Mouse (Mus musculus): ENCODE measurements at regions not wholly inside any gene's neighbourhood (a gene's known extent, or its start where the extent isn't known, plus 50 kb on each side); places are given as distances from the start of the nearest gene placed in this dataset.

DNA sequence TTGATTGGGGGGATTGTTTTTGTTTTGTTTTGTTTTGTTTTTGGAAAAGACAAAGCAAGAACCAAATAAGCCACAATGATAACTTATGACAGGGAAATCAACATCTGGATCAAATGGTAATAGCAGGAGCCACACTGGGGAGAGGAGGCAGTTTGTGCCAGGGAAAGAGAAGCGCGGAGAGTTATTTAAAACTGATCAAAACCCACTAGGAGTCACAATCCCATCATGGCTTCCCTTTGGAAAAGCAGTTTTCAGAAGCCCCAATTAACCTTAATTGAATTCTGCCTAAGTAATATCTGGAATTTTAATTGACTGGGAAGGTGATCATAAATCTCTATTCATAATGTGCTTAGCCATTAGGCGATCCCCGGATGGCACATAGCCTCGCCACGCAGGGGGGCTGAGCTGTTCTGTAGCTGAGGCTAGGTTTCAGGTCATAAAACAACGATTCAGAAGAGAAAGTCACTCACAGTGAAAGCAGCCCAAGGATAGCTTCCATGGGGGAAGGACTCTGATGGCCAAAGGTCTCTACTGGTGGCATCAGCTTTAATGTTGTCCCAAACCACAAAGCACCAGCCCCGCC lies 86.4 kb upstream of the Noct start:
- no peak for DNase-seq (ENCODE audit: low spot score)

DNA sequence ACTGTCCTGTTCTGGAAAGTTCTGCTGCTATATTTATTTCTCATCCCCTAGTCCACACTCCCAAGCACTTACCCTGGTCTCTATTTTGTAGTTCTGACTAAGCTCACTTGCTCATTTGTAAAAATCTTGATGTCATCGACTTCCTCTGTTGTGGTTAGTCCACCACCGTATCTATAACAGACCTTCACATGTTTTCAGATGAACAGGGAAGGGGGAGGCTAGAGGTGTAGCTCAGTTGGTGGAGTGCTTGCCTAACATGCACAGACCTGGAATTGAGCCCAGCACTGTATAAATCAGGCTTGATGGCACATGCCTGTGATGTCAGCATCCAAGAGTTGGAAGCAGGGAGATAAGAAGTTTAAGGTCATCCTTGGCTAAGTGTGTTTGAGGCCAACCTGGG lies 78.3 kb upstream of the Noct start:
- no peak for DNase-seq (ENCODE audit: low spot score)

DNA sequence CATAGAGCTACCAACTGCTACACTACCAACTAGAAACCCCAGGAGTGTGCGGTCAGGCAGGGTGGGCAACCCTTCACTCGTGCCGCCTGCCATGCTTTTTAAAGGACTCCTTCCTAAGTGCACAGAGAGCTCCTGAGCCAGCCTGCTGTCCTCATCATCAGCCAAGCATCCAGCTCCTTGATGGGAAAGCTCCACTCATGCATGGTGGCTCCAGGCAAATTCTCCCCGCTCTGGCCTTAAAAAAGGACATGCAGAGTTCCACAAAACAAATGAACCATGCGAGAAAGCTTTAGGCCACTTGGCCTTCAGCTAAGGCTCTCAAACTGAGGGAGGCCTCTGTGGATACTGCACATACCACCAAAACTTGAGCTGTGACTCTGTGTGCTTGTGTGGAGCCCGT lies 74.2 kb upstream of the Noct start:
- DNase-seq (ENCODE audit: low spot score), result no peak

DNA sequence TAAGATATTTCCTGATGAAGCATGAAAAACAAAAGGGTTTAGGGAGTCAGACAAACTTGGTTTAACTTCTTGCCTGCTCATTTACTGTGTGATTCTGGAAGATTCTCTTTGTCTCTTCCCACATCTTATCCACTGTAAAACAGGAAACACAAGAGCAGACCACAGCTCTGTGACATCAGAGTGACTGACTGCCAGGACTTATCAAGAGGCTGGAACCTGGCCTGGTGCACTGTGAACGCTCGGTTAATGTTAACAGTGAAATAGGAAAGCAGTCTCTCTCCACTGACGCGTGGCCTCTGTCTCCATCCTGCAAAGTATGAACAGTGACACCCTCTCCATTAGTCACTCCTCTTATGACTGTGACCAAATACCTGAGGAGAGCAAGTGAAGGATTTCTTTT lies 73.1 kb upstream of the Noct start:
- DNase-seq (ENCODE audit: low spot score), result no peak

DNA sequence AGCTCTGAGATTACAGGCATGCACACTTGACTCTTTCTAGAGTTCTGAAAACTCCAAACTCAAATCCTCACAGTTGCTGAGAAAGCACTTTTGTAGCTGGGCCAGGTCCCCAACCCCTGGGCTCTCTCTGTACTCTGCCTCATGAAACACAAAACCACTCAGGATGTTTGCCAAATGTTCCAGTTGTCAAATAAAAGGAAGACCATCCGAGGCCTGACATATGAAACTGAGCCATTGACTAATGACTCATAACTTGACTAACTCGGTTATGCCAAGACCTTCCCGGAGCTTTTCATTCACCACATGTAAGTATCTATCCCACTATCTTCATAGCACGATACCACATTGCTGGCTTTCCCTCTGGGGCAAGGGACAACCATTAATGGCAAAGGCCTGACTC lies 68.6 kb upstream of the Noct start:
- DNase-seq (ENCODE audit: low spot score), result no peak

DNA sequence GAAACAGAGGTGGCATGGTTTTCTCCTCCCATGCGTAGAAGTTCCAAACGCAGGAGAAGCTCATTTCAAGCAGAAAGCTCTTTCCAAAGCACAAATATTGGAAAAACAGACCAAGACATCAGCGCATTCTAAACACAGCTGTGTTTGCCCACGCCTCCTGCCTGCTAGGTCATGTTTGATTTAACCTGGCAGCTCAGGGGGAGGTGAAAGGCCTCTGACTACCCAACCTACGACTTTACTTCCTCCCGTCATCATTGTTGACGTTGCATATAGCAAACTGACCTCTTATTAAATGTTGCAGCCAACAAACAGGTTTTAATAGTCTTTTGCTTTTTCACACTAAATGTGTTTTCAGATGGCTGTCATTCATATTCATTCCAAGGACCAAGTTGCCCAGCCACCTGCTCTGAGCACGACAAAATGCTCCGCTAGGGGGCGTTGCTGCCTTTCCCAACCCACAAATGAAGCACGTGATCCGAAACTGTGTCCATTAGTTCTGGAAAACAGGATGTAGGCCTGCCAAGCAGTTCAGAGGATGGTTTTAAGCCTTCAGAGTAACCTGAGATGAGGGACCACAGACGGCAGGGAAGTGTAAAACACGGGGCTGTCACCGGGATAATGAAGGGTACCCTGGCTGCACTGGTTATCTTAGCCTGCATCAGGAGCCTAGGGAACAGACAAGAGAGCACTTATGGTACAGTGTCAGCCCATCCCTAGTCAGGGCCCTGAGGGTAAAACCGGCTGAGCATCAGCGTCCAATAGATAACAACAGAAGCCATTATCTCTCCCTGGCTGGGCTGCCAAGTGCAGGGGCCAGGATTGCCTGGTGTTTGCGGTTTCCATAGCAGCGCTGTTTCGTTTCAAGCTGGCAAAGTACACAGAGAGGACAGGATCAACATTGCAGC lies 67.6 kb upstream of the Noct start:
- DNase-seq (ENCODE audit: low spot score), result peak; percentile 65

DNA sequence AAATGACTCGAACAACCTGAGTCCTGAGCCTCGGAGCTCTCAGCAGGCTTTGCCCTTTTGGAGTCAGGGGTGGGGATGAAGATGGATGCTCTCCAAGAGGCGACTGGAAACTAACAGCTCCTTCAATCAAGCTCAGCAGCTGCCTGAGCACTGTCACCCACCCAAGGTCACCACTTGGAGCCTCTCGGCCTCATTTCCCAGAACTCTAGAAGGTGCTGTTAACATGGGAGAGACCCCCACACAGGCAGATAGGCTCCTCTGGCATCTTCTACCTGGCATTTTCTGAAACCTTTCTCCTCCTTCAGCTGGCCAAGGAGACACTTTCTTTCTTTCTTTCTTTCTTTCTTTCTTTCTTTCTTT lies 67.0 kb upstream of the Noct start:
- DNase-seq (ENCODE audit: low spot score), result no peak

DNA sequence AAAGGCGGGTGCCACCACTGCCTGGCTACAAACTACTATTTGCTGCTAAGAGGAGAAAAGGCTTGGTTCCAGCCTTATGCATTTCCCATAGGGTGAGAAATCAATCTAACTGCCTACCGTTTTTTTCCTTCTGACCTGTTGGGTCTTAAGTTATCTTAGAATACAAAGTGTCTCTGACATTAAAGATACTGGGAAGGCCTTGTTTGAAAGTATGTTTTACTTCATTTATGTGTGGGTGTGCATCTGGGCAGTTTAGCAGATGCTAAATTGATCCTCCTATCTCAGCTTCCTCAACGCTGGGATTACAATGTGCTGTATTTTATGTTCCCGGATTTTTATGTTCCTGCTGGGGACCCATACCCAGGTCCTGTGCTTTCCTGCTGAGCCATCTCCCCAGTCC lies 65.8 kb upstream of the Noct start:
- no peak for DNase-seq (ENCODE audit: low spot score)

DNA sequence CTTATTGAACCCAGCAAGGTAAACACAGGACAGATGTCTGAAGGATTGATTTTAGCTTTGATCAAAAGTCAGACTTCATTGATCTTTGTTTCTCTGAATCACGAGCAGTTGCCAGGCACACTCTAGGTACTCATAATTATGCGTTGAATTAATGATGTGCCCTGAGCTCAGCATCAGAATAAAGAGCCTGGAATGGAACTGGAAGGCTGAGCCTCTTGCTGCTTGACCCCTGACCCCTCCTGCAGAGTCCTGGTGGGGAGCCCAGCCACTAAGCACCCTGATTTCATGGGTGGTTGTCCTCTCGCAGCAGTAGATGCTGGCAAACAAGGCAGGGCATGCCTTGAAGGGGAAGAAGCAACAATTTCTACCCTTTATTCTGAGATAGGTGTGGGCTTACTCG lies 64.9 kb upstream of the Noct start:
- DNase-seq (ENCODE audit: low spot score), result no peak

DNA sequence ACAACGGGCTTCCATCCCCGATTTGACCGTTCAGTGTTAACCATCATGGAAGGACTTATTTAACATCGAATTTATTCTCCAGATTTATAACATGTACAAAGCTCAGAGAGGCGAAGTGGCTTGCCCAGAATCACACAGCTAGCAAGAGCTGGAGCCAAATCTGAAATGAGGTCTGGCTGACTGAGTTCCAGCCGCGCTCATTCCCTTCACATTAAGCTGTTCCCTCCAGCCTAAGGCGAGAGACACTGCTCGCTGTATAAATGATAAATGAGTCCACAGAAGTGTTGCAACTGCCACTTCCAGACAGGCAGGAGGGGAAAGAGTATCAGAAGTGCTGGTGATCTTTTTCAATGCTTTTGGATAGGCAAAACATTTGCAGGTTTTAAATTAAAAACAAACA lies 64.4 kb upstream of the Noct start:
- DNase-seq (ENCODE audit: low spot score), result no peak

DNA sequence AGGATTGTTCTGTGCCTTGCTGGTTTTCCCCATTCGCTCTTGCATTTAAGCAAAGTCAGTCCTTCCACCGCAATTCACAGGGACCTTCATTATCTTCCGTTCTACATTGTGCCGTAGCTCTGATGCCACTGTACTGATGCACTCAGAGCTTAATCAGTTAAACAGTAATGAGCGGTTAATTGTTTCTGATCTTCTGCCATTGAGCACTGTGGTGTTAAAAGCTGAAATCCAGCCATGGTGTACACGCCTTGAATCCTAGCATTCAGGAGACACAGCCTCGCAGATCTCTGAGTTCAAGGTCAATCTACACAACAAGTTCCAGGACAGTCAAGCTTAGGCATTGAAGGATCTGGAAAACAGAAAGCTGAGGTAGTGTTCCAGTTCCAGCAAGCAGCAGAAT lies 63.6 kb upstream of the Noct start:
- no peak for DNase-seq (ENCODE audit: low spot score)

DNA sequence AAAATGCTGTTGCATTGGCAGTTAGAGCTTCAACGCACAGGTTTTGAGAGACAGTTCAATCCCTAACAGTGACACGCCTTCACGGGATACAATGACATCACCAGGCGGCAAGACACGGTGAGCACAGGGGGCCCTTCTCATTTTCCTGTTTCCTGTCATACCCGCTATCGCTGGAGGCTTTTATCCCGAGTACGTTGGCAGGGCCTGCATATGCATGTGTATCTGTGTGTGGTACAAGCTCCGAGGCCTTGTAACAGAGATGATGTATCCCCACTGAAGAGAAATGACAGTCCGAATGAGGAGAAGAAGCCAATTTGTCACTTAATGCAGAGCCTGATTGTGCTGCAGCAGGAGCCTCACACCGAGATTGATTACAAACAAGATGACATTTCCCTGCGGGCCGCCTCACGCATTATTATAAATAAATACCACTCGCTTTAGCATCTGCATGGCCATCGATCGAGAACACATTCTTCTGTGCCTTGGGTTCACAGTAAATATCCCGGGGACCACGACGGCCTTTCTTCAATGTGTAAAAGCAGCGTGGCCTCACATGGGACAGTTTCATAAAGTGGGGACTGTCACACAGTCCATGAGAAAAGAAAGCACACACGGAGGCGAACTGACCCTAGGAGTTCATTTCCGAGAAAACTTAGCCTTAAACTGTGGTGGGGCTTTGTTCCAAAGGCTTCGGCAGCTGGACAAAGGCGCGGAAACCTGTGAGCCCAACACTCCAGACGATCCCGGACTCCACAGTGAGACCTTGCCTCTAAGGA lies 54.9 kb upstream of the Noct start:
- no peak for DNase-seq (ENCODE audit: low spot score)

DNA sequence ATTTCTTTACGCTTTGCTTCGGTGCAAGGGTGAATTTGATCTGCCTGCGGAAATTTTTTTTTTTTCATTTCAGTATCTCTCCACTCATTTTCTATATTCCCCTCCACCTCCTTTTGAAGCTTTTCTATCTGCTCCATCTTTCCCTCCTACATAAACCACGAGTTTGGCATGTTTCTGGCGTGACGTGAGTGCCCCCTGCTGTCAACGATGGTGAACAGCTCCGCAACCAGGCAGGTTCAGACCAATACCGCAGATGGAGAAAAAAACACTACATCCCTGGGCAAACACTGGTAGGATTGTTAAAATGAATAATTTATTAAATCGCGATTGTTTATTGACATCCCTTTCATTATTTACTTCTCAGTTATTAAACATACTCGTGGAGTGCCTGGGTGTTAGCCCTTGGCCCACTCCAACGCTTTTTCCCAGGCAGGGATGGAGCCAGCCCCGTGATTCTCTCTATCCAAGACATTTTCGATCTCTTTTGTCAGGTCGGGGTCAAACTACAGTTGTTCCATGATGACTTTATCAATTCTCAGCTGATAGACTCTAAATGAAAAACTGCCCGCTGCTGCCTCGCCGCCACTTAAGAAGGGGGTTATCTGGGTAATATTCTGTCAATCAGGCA lies 53.9 kb upstream of the Noct start:
- DNase-seq (ENCODE audit: low spot score), result peak; percentile 82
